Mouse (Mus musculus): ENCODE results near the gene Lactb. TPM values are rescaled to one million over a fixed set of nuclear protein-coding genes. Genes with fewer than 3 reads are reported as not detected.

Gene Lactb
- polyA plus RNA-seq, 1 experiment from 2014 or later = 7.4 TPM

DNA sequence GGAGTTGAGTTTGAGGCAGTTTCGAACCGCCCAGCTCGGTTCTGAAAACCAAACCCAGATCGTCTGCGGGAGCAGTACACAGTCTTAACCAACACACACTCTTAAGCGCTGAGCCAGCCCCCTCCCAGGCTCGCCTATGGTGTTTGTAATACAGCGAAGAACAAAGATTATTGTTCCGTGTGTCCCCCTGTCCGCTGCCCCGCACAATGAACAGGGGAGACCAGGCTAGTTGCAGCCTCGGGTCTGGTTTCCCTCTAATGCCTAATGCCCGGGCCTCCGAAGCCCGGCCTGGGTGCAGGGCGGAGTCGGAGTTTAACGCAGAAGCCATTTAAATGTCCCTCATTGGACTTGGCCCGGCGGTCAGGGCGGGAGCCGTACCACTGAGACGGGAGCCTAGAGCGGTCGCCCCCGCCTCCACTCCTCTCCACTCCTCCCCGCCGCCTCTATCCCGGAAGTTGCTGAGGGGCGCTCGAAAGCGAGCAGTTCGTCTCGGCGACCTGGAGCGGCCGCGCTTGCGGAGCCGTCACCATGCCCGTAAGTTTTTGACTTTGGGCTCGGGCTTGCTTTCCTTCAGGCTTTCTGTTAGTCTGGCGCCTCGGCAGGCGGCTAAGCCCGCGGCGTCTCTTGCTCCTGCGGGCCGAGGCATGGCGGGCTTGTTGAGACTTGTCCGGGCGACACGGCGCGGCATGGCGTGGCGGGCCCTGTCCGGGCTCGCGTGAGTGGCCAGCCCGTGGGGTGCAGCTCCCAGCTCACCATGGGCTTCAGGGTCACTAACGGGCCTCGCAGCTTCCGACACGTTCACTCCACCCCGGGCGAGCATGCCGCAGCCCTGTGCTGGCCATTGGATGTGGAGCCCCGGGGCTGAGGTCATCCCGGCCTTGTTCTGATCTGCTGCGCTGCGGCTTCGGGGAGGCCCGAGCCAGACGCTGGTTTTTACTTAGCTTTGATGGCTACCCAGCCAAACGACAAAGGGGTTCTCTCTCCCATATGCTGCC lies 29.3 kb downstream of the Lactb start, which contains the start of gene Rps27l:
TSS of gene Rps27l (plus strand) at position 440 of the 995 bp plus-strand sequence.
- H3K27ac ChIP-seq = peak within 1 kb of the TSS; percentile 97
- peak within 1 kb of the TSS; percentile 82 for H3K4me2 ChIP-seq
- peak within 1 kb of the TSS; percentile 88 for H3K9ac ChIP-seq (replicated peaks)
- WGBS = under 1% methylated on average over 77 of the region's 77 CpGs
- H3K27me3 ChIP-seq = no peaks in the 10 kb centered on the region
- no peaks in the 10 kb centered on the region for H3K9me3 ChIP-seq
- ATAC-seq (ENCODE audit: insufficient number of reproducible peaks, insufficient read depth, low FRiP score, low TSS enrichment, low read depth) = peak; percentile 97
- peak within 1 kb of the TSS; percentile 94 for H3K4me3 ChIP-seq (replicated peaks)
- H3K36me3 ChIP-seq = peaks cover 10% of the 10 kb centered on the region; the same call in 1 of the 2 replicates
- H3K4me1 ChIP-seq (replicated peaks) = no peaks in the 10 kb centered on the region; the same call in 1 of the 2 replicates

GRCm38 (mm10) chr9:66945161-66945560 lies 30.1 kb downstream of the Lactb start:
- 21% methylated on average over 4 of the region's 4 CpGs for WGBS
- Histone ChIP-seq H3K4me3 (replicated peaks) (peak overlapping the region; percentile 94), H3K27me3 (no peaks in the 10 kb centered on the region), H3K9ac (replicated peaks) (peak overlapping the region; percentile 88), H3K9me3 (no peaks in the 10 kb centered on the region), H3K36me3 (peaks cover 10% of the 10 kb centered on the region; the same call in 1 of the 2 replicates), H3K27ac (peak overlapping the region; percentile 97), H3K4me2 (peak overlapping the region; percentile 82), H3K4me1 (replicated peaks) (no peaks in the 10 kb centered on the region; the same call in 1 of the 2 replicates)
- no peak for ATAC-seq (ENCODE audit: insufficient number of reproducible peaks, insufficient read depth, low FRiP score, low TSS enrichment, low read depth)

DNA sequence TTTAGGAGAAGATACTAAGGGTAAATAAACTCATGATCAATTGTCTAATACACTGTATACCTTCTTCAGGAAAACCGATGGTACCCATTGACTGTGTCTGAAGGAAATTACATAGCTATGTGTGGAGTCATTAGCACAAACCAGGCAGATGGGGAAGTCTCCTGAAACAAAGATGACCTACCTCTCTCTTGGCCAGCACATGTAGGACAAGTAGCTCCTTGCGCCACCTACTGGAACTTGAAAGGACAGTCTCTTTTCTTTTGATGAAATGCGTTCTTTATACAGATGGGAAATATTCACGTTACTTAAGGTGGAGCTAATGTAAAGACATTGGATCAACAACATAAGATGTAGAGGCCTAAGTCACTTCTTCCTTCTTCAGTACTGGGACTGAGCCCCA lies 36.4 kb downstream of the Lactb start:
- Histone ChIP-seq H3K9me3 (no peaks in the 10 kb centered on the region), H3K27me3 (no peaks in the 10 kb centered on the region), H3K27ac (no peak overlapping the region), H3K4me3 (replicated peaks) (no peak overlapping the region), H3K4me2 (no peak overlapping the region), H3K36me3 (no peaks in the 10 kb centered on the region), H3K9ac (replicated peaks) (no peak overlapping the region), H3K4me1 (replicated peaks) (no peaks in the 10 kb centered on the region)
- WGBS = 5% methylated on average over 4 of the region's 4 CpGs
- no peak for ATAC-seq (ENCODE audit: insufficient number of reproducible peaks, insufficient read depth, low FRiP score, low TSS enrichment, low read depth)

DNA sequence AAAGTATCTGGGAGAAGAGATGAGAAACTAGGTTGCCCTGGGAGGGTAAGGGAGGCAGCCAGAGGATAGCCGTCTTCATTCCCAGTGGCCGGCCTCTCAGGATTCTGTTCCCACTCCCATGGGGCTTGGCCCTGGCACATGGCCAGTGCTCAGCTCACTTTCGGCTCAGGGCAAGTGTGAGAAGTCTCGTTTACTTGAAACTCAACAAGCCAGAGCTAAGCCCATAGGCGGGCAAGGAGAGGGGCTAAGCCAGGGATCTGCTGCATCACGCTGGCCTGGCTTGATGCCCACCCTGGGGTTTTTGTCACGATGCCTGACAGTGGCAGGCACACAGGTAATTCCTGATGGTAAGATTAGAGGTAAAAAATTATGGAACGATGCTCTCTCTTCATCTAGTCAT lies 37.8 kb downstream of the Lactb start:
- no peak overlapping the region for H3K4me2 ChIP-seq
- H3K27ac ChIP-seq = no peak overlapping the region
- H3K4me1 ChIP-seq (replicated peaks) = no peaks in the 10 kb centered on the region
- no peaks in the 10 kb centered on the region for H3K9me3 ChIP-seq
- H3K27me3 ChIP-seq = no peaks in the 10 kb centered on the region
- ATAC-seq (ENCODE audit: insufficient number of reproducible peaks, insufficient read depth, low FRiP score, low TSS enrichment, low read depth) = no peak
- H3K4me3 ChIP-seq (replicated peaks) = no peak overlapping the region
- H3K9ac ChIP-seq (replicated peaks) = no peak overlapping the region
- H3K36me3 ChIP-seq = no peaks in the 10 kb centered on the region
- WGBS = 76% methylated on average over 8 of the region's 8 CpGs

DNA sequence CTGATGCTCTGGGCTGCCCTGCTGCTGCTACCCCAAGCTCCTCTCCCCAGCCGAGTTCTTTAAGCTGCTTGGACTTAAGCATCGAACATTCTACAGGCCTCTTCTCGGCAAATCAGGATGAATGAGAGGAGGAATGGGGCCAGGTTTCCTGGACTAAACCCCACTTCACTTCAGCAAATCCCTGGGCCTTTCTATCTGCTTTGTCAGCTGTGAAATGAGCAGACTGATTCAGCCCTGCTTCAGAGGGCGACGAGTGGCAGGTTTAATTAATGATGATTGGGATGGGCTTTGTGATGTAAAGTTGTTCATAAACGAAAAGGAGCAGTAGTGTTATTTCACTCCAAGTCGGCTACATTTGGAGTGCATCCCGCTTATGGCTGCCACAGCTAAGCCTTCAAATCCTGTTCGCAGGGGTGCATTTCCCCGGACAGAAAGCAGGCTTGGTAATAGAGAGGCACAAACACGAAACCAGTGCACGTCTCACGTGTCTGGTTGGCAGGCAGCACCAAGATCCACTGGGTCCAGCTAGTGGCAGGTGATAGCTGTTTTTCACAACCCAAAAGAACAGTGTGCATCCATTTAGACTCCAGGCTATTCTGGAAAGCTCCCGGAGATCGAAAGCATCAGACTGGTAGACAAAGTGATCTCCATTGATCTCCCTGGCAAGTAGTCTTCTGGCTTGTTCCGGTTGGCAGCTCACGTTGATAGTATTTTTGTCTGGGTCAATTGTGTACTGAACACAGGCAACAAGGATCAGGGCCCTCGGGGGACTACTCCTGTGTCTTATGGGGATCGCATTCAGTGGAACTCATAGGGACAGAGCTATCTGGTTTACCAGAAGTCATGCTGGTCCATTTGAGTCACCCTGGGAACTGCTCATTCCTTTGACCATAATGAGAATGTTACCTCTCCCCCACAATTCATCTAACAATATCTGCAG lies 41.1 kb downstream of the Lactb start:
- Histone ChIP-seq H3K4me2 (no peak overlapping the region), H3K4me3 (replicated peaks) (no peak overlapping the region), H3K27ac (no peak overlapping the region), H3K9me3 (no peaks in the 10 kb centered on the region), H3K36me3 (no peaks in the 10 kb centered on the region), H3K9ac (replicated peaks) (no peak overlapping the region), H3K27me3 (no peaks in the 10 kb centered on the region), H3K4me1 (replicated peaks) (no peaks in the 10 kb centered on the region; the same call in 1 of the 2 replicates)
- ATAC-seq (ENCODE audit: insufficient number of reproducible peaks, insufficient read depth, low FRiP score, low TSS enrichment, low read depth) = no peak
- 80% methylated on average over 19 of the region's 19 CpGs for WGBS

GRCm38 (mm10) chr9:66930351-66930750 lies 44.9 kb downstream of the Lactb start:
- Histone ChIP-seq H3K4me2 (no peak overlapping the region), H3K27ac (no peak overlapping the region), H3K9ac (replicated peaks) (no peak overlapping the region), H3K9me3 (no peaks in the 10 kb centered on the region), H3K36me3 (no peaks in the 10 kb centered on the region), H3K4me3 (replicated peaks) (no peak overlapping the region), H3K4me1 (replicated peaks) (no peaks in the 10 kb centered on the region; the same call in 1 of the 2 replicates), H3K27me3 (no peaks in the 10 kb centered on the region; the same call in 1 of the 2 replicates)
- no peak for ATAC-seq (ENCODE audit: insufficient number of reproducible peaks, insufficient read depth, low FRiP score, low TSS enrichment, low read depth)
- WGBS = 52% methylated on average over 7 of the region's 7 CpGs

DNA sequence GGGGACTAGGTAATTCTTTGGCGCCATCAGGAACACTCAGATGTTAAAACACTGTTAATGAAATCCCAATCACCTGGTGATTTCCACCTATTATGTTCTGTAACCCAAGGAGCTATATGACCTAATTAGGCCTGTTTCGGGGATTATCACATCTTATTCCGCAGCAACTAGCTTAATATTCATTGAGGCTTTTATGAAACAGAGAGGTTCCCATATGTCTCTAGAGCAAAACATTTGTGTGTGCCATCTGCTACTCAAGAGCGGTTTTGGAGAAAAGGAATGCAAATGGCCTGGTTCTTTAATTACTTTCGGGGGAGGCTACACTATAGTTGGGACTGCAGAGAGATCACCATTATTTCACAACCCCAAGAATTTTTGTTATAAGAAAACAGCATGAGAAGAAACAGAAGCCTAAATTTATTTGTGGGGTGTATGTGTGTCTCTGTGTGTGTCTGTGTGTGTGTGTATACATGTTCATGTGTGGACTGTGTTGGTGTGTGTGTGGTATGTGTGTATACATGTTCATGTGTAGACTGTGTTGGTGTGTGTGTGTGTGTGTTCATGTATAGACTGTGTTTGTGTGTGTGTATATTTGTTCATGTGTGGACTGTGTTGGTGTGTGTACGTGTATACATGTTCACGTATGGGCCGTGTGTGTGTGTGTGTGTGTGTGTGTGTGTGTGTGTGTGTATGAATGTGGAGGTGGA lies 47.4 kb downstream of the Lactb start:
- Histone ChIP-seq H3K36me3 (no peaks in the 10 kb centered on the region), H3K9me3 (no peaks in the 10 kb centered on the region), H3K9ac (replicated peaks) (no peak overlapping the region), H3K4me3 (replicated peaks) (no peak overlapping the region), H3K4me2 (no peak overlapping the region), H3K27me3 (no peaks in the 10 kb centered on the region; the same call in 1 of the 2 replicates), H3K27ac (no peak overlapping the region), H3K4me1 (replicated peaks) (no peaks in the 10 kb centered on the region; the same call in 1 of the 2 replicates)
- no peak for ATAC-seq (ENCODE audit: insufficient number of reproducible peaks, insufficient read depth, low FRiP score, low TSS enrichment, low read depth)
- 82% methylated on average over 8 of the region's 8 CpGs for WGBS

DNA sequence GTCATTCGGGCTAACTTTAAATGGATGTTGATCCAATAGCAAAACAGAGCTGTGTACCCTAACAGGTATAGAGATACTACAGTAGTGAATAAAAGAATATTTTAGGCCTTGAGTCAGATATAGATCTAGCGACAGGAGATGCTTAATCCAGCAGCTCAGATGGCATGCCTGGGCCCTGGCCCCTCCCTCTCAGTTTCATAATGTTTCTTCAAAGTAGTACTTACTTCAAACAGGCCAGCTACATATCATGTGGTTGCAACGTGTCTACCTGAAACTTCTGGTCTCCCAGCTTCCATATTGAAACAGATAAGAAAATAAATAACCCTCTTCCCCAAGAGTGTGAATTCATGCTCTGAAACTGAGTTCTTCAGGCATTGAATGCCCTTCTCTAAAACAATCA lies 49.4 kb downstream of the Lactb start:
- 77% methylated on average over 3 of the region's 3 CpGs for WGBS
- H3K4me3 ChIP-seq (replicated peaks) = no peak overlapping the region
- H3K9me3 ChIP-seq = no peaks in the 10 kb centered on the region
- H3K27me3 ChIP-seq = no peaks in the 10 kb centered on the region; the same call in 1 of the 2 replicates
- no peak overlapping the region for H3K4me2 ChIP-seq
- H3K36me3 ChIP-seq = no peaks in the 10 kb centered on the region
- no peak overlapping the region for H3K27ac ChIP-seq
- ATAC-seq (ENCODE audit: insufficient number of reproducible peaks, insufficient read depth, low FRiP score, low TSS enrichment, low read depth) = no peak
- H3K4me1 ChIP-seq (replicated peaks) = no peaks in the 10 kb centered on the region; the same call in 1 of the 2 replicates
- no peak overlapping the region for H3K9ac ChIP-seq (replicated peaks)

GRCm38 (mm10) chr9:66922076-66922475 lies 53.2 kb downstream of the Lactb start:
- no peak overlapping the region for H3K4me2 ChIP-seq
- 95% methylated on average over 1 of the region's 1 CpGs for WGBS
- no peak overlapping the region for H3K27ac ChIP-seq
- peaks cover 16% of the 10 kb centered on the region for H3K4me1 ChIP-seq (replicated peaks)
- H3K36me3 ChIP-seq = no peaks in the 10 kb centered on the region
- H3K9ac ChIP-seq (replicated peaks) = no peak overlapping the region
- ATAC-seq (ENCODE audit: insufficient number of reproducible peaks, insufficient read depth, low FRiP score, low TSS enrichment, low read depth) = no peak
- H3K27me3 ChIP-seq = no peaks in the 10 kb centered on the region; the same call in 1 of the 2 replicates
- no peaks in the 10 kb centered on the region for H3K9me3 ChIP-seq
- H3K4me3 ChIP-seq (replicated peaks) = no peak overlapping the region

DNA sequence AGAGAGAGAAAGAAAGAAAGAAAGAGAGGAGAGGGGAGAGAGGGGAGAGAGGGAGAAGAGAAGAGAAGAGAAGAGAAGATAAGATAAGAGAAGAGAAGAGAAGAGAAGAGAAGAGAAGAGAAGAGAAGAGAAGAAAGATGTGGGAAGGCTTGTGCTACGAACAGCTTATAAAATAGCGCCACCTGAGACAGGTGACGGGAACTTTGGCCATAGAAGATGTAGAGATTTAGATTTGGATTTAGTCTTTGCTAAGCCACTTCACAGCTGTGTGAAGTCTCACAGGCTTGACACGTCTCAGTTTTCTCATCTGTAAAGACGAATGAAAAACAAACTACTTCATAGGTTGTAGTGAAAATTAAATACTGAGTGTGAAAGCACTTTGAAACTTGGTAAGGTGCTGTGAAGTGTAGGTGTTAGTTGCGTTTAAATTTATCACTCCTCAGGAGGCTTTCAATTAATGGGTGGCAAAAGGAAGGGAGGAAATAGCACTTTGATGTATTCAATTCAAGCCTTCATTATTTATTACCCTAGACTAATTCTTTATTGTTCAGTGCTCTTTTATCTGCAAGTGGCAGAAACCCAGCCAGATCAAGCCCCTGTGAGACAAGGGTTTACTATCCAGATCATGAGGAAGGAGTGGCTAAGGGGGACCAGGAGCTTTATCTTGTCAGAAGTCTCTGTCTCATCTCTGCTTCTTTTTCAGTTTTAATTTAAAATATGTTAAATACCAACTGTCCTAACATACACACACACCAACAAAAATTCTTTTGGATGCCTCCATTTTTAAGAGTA lies 54.6 kb downstream of the Lactb start:
- H3K36me3 ChIP-seq = no peaks in the 10 kb centered on the region
- WGBS = 3% methylated on average over 6 of the region's 6 CpGs
- peaks cover 21% of the 10 kb centered on the region for H3K4me1 ChIP-seq (replicated peaks)
- peak overlapping the region; percentile 84 for H3K4me2 ChIP-seq
- no peaks in the 10 kb centered on the region for H3K9me3 ChIP-seq
- no peaks in the 10 kb centered on the region for H3K27me3 ChIP-seq
- no peak overlapping the region for H3K27ac ChIP-seq
- ATAC-seq (ENCODE audit: insufficient number of reproducible peaks, insufficient read depth, low FRiP score, low TSS enrichment, low read depth) = no peak
- no peak overlapping the region; the same call in 1 of the 2 replicates for H3K9ac ChIP-seq (replicated peaks)
- H3K4me3 ChIP-seq (replicated peaks) = peak overlapping the region; percentile 87
